Mouse (Mus musculus) layer of hippocampus, postnatal 14 days (tissue): Measurements from ENCODE around the gene Siae. TPM values are rescaled to one million over a fixed set of nuclear protein-coding genes. Genes with fewer than 3 reads are reported as not detected.

Experiments
- DNase-seq, 2 experiments: peaks; one replicate each; pipeline ENCODE4 v3.0.0; 2021 to 2022; ENCODE audit warnings: low spot score in 2 of 2, mixed read lengths in 1 of 2
- total RNA-seq, 2 experiments: library from RNA; stranded (reverse); gene quantifications; 2 replicates each; pipeline ENCODE4 v1.2.3; 2021

Gene Siae
- total RNA-seq, 2 experiments from 2014 or later: 12.1 to 14.0 TPM

DNA sequence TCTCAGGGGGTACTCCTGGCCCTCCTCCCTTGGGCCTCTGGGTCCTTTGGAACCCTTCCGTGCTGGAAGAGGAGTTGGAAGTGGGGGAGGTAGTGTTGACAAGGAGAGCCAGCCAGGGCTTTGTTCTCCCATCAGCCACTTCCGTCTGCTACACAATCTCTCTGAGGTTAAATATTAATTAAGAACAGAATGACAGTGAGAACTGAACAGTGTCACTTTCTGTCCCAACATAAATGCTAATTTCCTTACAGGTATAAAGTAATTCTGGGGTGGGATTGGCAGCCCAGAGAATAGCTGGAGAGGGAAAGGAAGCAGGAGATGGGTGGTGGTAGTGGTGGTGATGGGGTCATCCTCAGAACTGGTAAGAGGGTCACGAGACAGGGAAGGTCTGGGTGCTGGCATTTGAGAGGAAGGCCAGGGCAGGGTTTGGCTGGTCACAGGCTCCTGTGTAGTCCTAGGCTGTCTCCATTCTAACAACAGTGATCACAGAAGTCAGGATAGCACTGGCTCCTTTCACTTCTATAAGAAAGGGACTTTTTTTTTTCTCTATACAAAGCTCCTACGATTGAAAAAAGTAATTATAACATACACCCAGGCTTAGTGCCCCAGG is 13.2 kb downstream of the Siae start:
- no peak for DNase-seq

DNA sequence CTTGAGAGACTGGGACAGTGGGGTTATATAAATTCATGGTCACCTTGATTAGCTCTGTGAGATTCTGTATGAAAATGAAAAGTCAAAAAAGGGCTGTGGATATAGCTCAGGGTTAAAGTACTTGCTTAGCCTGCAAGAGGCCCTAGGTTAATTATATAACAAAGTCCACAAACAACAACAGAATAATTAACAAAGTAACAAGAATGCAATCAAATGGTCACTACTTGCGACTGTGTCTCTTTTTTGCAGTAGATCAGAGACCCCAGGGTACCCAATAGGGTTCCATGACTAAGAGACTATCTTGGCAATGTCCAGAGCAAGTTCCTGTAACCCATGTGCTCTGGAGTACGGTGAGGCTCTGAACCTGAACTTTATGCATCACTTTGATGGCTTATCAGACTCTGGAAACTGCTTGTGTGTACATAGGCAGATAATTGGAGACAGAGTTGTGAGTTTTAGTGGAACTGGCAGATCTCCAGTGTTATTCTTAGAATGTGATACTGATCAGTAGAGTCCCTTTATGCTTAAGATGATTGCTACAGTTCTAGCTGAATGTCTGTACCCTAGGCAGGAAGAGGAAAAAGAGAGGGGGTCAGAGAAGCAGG is 13.8 kb downstream of the Siae start:
- no peak for DNase-seq

DNA sequence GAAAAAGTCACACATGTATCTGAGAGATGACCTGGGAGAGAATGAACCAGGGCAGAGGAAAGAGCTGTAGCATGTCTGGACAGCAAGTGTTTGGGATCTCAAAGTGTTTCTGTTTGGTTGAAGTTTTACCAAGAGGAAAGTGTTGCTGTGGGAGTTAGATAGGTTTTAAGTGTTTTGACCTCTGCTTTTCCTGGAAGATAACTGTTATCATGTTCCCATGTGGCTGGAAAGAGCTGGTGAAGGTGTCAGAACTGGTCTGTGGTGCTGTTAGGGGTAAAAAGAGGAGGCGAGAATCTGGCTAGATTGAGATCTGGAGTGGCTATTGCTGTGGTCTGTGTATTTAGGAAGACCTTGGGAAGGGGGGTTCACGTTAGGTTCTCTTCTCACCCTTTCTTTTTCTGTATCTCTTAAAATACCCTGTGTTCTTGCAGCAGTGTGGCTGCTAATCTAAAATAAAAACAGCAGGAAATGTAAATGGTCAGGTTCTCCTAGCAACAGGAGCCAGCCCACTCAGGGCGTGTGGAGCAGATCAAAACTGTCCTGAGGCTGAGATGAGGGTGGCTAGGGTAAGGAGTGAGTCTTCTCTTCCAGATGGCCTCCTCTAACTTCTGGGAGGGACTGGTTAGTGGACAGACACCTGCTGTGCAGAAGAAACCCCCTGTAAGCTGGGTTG is 16.8 kb downstream of the Siae start:
- DNase-seq: no peak

DNA sequence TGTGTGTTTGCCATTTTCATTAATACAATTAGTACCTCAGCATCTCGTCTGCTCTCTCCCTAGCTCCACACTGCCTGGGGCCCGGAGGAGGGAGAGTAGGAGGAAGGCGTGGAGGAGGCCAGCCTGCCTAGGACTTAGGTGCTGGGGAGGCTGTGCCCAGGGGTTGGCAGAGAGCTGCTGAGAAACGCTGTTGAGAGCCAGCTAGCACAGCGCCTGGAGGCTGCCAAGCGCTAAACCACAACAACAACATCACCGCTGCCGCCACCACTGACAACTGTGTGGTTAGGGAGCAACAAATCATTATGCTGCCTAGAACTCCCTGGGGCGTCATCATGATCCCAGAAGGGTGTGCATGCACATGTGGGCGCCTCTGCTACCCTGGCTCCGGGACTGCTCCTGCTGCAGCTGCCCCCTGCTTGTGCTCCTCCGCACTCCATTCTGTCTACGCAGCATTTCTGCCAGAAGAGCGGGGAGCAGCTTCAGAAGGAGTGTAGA is 21.0 kb downstream of the Siae start:
- peak; percentile 40 to 53 for DNase-seq

DNA sequence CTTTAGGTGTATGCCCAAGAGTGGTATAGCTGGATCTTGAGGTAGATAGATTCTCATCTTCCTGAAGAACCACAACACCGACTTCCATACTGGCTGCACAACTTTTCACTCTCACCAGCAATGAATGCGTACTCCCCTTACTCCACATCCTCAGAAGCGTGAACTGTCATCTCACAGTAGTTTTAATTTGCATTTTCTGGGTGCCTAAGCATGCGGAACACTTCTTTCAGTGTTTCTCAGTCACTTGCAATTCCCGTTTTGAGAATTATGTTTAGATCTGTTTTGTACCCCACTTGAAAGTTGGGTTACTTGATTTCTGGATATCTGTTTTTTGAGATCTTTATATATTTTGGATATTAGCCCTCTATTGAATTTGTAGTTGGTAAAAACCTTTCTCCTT is 28.1 kb downstream of the Siae start:
- no peak for DNase-seq

DNA sequence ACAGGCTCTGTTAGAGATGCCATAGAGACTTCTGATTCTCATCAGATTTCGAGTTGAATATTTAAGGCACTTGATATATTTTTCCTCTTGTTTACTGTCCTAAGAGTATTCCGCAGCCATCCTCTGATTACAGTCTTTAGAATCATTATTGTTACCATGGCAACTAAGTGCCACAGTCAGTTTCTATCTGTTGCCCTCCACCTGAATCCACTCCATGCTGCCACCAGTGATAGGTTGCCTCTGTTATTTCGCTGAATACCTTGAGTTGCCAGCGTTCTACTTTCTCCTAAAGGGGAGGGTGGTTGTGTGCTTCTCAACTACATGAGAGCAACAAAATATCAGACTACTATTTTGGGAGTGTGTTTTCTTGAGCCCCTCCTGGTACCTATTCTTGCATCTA is 31.2 kb downstream of the Siae start:
- DNase-seq: no peak

DNA sequence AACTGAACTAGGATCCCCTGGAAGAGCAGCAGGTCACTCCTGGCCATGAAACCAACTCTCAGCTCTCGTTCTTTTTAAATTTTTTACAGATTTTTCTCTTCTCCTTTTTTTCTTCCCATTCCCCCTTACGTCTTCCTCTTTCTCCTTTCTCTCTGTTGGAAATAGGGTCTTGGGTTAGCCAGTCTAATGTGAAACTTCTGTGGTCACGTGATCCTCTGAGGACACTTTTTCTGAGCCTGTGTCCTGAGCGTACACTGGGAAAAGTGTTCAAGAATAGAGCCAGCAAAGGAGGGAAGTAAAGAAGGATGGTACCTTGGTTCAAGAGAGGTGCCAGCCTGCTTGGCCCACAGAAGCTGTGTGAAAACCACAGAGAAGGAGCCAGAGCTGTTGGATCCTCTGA is 34.9 kb downstream of the Siae start:
- DNase-seq: no peak

DNA sequence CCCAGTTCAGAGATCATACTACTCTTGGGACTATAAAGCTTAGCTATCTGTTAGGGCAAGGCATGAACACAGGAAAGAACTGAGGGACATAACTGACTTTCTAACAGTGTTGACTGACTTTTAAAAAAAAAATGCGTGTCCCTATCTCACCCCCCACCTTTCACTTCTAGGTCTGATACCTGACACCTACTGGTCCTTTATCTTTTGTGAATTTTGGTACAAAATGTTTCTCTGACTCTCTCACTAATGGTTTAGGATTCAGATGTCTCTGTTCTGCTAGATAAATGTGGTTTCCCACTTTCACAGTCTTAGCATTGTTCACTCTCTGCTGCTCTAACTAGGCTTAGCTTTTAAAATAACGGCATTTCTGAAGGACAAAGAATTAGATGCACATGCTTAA is 36.5 kb downstream of the Siae start:
- no peak for DNase-seq

DNA sequence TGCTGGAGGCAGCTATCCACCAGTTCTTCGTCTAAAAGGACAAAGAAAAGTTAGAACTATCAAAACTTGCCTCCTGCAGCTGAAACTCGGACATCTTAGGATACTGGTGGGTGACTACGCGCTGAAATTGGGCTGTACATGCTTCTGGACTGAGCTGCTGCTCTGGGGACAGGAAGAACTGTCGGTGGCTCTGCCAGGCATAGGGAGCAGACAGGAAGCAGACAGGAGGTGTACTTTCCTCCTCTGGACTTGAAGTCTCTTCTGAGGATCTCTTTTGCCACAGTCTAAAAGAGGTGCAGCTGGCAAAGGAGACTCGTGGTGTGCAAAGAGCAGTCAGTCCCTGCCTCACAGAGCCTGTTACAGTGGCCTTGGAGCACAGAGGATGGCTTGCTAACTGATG is 37.1 kb downstream of the Siae start:
- no peak for DNase-seq

DNA sequence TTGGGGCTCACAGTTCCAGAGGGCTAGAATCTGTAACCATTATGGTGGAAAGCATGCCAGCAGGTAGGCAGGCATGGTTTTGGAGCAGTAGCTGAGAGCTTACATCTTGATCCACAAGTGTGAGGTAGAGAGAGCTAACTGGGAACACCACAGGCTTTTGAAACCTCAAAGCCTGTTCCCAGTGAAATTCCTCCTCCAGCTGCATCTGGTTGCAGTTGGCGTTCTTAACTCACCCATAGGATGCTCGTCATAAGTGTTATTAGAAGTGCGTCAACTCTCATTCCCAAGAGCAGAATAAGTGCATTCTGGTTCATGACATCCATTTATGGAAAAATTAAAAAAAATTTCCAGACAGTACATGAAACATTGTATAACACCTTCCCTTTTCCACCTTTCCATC is 38.2 kb downstream of the Siae start:
- DNase-seq: no peak

DNA sequence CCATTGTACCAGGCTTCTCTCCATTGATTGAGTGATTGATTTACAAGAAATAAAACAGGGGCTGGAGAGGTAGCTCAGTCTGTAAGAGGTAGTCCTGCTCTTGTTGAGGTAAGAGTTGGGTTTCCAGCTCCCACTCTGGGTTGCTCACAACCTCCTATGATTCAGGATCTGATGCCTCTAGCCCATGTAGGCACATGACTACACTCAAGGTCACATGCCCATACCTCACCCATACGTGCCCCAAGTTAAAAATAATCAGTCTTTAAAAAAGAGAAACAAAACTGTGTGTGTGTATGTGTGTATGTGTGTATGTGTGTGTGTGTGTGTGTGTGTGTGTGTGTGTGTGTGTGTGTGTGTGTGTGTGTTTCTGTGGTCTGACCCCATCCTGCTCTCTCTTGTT is 40.1 kb downstream of the Siae start:
- DNase-seq: no peak

DNA sequence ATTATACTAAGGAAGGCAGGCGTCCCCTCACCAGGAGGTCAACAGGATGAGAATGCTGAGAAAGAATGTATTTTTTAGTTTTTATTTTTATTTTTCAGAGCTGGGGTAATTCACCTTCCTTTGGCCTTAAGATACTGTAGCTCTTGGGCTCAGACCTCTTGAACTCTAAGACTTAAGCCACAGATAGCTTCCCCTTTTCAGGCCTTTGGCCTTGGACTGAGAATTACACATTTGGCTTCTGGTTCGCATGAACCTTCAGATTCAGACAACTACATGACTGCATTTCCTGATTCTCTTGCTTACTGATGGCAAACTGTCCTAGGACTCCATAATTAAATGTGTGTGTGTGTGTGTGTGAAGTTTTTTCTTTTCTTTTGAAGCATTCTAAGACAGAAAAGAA is 43.1 kb downstream of the Siae start:
- DNase-seq: no peak

DNA sequence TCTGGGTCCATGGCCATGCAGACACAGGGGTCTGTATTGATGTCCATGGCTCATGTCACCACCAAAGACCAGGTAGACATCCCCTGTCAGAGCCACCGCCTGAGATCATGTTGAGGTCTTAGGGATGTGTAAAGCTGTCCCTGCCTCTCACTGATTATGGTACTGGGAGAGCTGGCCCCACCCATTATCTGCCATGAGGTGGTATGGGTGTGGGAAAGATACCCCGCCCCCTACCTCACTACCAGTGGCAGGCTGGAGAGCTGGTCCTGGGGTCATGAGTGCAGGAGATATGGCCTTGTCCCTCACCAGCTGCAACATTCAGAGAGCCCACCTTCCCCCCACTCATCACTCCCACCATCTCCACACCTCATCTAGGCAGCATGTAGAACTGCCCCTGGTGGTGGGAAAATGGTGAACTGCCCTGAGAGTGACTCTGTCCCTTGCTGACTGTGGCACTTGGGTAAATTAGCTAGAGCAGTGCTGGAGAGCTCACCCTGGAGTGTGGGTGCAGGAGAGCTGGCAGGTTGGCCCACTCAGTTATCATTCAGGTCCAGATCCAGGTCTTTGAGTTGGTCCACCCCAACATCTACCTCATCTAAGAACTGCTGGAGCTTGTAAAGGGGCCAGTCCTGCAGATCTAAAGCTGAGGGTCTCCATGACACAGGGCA is 45.2 kb downstream of the Siae start:
- no peak for DNase-seq

DNA sequence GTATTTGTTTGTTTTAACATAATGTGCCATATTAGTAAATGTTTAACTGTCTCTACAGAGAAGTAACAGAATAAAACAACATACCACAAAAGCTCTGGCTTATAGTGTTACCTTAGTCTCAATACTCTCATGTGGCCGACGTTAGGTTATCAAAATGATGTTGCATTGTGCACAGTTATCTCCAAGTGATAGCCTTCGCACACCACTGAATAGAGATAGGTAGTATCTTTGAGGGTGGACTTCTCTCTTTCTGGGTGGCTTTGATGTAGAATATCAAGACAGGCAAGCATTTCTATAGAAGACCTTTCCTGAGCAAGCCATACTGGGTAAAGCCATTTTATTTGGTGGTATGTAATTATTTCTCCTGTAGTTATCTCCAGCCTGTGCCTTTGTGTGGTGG is 49.6 kb downstream of the Siae start:
- DNase-seq: no peak

DNA sequence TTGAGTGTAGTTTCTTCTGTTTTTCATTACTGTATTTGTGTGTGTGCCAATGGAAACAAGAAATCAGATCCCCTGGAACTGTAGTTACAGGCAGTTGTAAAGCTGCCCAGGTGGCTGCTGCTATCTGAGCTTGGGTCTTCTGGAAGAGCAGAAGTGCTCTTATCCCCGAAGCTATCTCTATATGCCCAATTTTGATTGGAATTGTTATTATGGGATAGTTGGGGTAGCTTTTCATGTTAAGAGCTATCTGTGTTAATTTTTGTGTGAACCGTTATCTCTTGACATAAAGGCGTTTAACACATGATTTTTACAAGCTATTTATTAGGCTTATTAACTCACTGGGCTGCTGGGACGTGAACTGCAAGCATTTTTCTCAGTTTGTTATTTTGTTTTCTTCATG is 54.1 kb downstream of the Siae start:
- no peak for DNase-seq

DNA sequence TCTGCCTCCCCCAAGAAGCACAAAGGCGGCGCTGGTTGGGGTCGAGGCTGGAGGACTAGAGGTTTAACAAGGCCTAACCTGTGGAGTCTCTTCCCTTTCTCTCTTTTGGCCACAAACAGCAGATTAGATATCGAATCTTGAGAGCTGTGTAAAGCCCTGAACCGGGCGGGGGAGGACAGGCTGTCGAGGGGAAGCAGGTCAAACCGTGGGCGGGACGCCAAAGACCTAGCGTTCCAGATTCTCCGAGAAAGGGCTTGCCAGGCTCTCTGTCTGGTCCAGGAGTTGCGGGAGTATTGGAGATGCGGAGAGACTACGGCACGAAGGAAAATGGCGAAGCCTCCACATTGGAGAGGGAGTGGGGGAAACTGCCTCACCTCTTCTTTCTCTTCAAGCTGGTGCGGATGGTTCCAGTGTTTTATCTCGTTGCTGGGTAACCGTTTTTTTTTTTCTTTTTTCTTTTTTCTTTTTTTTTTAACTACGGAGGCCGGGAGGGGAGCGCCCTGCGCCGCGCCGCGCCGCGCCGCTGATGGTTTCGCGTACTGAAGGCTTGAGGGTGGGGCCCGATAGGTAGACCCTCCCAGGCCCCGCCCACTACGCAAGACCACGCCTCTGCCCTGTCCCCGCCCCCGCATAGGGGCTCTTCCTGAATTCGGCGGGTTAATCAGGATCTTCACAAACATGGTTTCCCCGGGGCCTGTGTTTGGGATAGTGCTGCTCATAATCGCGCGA is 57.8 kb downstream of the Siae start, which contains the start of gene Spa17:
Gene Spa17, minus strand, starts transcription at position 541 of the 729 bp plus-strand sequence.
- peak; percentile 80 to 88 for DNase-seq

DNA sequence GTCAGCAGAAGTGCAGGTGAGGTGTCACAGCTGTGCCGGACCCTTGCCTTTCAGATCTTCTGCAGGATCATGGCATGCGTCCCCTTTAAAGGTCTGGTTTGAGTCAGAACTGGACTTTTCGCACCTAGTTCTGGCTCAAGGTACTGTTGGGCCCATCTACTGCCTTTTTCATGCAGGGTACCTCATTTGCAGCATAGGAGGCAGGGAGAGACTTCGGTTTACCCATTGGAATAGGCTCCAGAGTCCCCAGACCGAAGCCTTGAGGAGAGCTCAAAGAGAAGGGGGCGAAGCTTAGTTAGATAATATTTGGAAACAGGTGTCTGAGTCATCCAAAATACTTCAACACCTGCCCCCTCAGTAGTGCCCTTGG is 58.4 kb downstream of the Siae start:
- no peak for DNase-seq

DNA sequence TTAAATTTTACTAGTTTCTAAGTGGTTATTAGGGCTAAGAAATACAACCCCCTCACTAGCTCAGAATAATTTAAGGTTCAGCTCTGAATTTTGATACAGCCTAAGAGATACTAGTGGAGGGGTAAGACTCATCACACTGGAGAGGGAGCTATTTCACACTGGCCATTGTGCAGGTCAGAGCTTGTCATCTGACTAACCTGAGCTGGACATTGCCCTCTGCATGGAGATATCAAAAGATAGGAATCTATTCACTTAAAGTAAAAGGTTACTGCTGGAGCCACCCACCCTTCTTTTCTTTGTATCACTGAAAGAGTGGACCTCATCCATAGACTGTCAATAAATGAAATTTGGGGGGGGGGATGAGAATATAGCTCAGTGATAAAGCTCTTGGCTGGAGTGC is 58.8 kb downstream of the Siae start:
- no peak for DNase-seq

DNA sequence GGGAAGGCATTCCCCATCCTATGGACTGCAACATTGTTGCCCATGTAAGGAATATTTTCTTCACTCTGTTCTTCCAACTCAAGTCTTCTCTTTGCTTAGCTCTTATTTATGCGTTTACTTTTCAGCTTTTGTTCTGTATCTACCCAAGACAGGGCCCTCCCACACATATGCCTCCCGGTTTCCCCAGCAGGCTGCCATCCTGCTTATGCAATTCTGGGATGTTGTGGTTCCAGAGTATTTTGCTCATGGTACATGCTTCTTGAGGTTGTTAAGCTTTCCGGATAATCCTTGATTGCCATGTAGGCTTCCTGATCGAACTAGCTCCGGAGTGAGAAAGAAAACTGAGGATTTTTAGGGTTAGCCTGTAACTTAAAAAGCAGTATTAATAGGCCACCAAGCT is 59.7 kb downstream of the Siae start:
- DNase-seq: no peak

DNA sequence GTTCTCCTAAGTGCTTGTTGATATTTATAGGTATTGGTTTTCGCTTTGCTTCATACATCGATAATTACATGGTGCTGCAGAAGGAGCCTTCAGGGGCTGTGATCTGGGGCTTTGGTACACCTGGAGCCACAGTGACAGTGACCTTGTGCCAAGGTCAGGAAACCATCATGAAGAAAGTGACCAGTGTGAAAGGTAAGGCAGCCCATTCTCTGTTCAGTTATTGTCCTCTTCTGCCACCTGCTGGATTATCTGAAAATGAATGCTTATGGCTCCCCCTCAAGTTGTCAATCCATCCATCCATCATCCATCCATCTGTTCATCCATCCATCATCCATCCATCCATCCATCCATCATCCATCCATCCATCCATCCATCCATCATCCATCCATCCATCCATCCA is 61.3 kb downstream of the Siae start:
- peak in 1 of 2 experiments; percentile 63 for DNase-seq

DNA sequence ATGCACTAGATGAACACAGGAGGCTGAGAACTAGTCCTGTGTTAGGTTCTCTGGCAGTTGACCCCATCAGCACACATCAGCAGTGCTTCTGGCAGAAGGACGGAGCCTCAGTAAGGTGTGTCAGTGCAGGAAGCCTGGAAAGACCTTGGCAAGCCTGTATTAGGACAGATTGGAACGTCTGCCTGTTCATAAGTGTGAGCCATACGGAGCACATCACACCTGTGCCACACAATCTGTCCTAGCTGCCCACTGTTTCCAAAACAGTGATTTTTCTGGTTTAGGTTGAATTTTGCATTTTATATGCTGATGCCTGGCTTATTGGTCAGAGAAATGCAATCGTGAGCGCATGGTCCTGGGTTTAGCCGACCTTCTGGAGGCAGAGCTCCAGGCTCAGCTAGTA is 65.8 kb downstream of the Siae start:
- peak; percentile 49 to 62 for DNase-seq

DNA sequence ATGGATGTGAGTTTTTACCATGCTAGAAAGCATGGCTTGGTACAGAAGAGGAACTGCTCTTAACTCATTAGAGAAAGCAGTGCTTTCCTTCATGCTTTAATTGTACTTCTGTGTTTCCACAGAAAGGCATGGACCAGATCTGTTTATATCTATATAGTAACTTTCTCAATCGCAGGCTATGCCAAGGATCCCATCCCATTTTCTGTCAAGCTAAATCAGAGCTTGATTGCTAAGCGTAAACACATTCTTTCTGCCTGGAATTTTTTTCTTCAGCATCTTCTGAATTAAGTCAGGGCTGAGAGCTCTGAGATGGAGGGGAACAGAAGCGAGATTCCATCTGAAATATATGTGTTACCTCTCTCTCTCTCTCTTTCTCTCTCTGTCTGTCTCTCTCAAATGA is 68.5 kb downstream of the Siae start:
- no peak for DNase-seq
